Mouse (Mus musculus): Measurements from ENCODE around the gene Slc44a4. TPM values are rescaled to one million over a fixed set of nuclear protein-coding genes. Genes with fewer than 3 reads are reported as not detected.

Gene Slc44a4
- total RNA-seq, 2 experiments from 2014 or later: 0.14 to 0.30 TPM

- intact Hi-C loops (cut with DNase I): no loop called here
Measured at GRCm38 (mm10) chr17:34977000-34977399, 62.7 kb downstream of the Slc44a4 start.

GRCm38 (mm10) chr17:34978239-34978638 lies 64.0 kb downstream of the Slc44a4 start:
- DNase-seq (ENCODE audit: extremely low spot score in 1 of 2, low spot score in 2 of 2): no peak
- intact Hi-C loops (cut with DNase I): no loop called here

More at GRCm38 (mm10) chr17:34977000-34977399, 62.7 kb downstream of the Slc44a4 start:
- no peak for DNase-seq (ENCODE audit: extremely low spot score in 1 of 2, low spot score in 2 of 2)

DNA sequence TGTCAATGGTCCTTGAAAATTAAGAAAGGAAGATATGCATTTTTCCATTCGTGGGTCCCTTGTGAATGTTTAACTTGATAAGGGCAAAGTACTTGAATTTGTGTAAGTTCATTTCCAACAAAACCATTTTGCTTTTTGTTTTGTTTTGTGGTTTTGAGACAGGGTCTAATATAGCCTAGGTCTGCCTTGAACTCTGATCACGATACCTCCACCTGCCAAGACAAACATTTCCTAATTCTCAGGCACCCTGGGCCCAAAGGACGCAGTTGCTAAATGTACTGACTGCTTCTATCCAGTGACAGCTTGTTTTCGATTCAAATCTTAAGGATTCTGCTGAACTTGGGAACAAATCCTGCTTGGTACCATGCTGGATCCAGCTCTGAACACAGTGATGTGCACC lies 65.4 kb downstream of the Slc44a4 start:
- DNase-seq (ENCODE audit: extremely low spot score in 1 of 2, low spot score in 2 of 2): no peak
- intact Hi-C loops (cut with DNase I): no loop called here

Other genes starting within 250 kb of the Slc44a4 start
- gene Tnxb, start 243.9 kb upstream of the Slc44a4 start, total RNA-seq (2021): 1 to 10 TPM; 1.7 to 1.8 TPM
- gene C4b, start 170.6 kb upstream of the Slc44a4 start, total RNA-seq (2021): 1 to 10 TPM; 6.7 to 7.4 TPM
- not detected for gene Cyp21a1, start 109.9 kb upstream of the Slc44a4 start, total RNA-seq (2021)
- gene Stk19, start 77.5 kb upstream of the Slc44a4 start, total RNA-seq (2021): 10 to 100 TPM; 57.4 to 69.4 TPM
- gene Dxo, start 77.4 kb upstream of the Slc44a4 start, total RNA-seq (2021): 10 to 100 TPM; 31.2 to 33.1 TPM
- 10 to 100 TPM; 66.7 to 78.0 TPM for gene Skiv2l, start 64.3 kb upstream of the Slc44a4 start, total RNA-seq (2021)
- 10 to 100 TPM; 28.1 to 28.4 TPM for gene Nelfe, start 64.1 kb upstream of the Slc44a4 start, total RNA-seq (2021)
- under 1 TPM; 0.51 to 0.62 TPM for gene Cfb, start 51.9 kb upstream of the Slc44a4 start, total RNA-seq (2021)
- 1 to 10 TPM; 6.3 to 6.8 TPM for gene Zbtb12, start 35.0 kb upstream of the Slc44a4 start, total RNA-seq (2021)
- gene Gm20547, start 32.4 kb upstream of the Slc44a4 start, total RNA-seq (2021): not detected
- 1 to 10 TPM; 2.1 to 2.9 TPM for gene C2, start 16.2 kb upstream of the Slc44a4 start, total RNA-seq (2021)
- gene Ehmt2, start 16.0 kb upstream of the Slc44a4 start, total RNA-seq (2021): 100 to 1,000 TPM; 174 to 181 TPM
- gene Neu1, start 16.8 kb downstream of the Slc44a4 start, total RNA-seq (2021): 10 to 100 TPM; 23.8 to 27.3 TPM
- gene Hspa1b, start 44.8 kb downstream of the Slc44a4 start, total RNA-seq (2021): 1 to 10 TPM; 1.2 to 2.0 TPM
- gene Gm20481, start 55.4 kb downstream of the Slc44a4 start, total RNA-seq (2021): not detected
- 1 to 10 TPM; 3.0 to 5.4 TPM for gene Hspa1a, start 57.7 kb downstream of the Slc44a4 start, total RNA-seq (2021)
- gene Hspa1l, start 58.2 kb downstream of the Slc44a4 start, total RNA-seq (2021): under 1 TPM in 1 of 2 experiments, not detected in 1; 0.20 TPM
- gene Lsm2, start 67.4 kb downstream of the Slc44a4 start, total RNA-seq (2021): 10 to 100 TPM; 25.4 to 27.2 TPM
- 10 to 100 TPM; 55.1 to 56.7 TPM for gene Vars, start 86.5 kb downstream of the Slc44a4 start, total RNA-seq (2021)
- gene Vwa7, start 102.1 kb downstream of the Slc44a4 start, total RNA-seq (2021): under 1 TPM; 0.18 to 0.19 TPM
- gene Sapcd1, start 113.5 kb downstream of the Slc44a4 start, total RNA-seq (2021): 1 to 10 TPM in 1 of 2 experiments, under 1 TPM in 1; 0.83 to 1.0 TPM
- under 1 TPM; 0.81 to 0.97 TPM for gene Msh5, start 132.3 kb downstream of the Slc44a4 start, total RNA-seq (2021)
- gene Clic1, start 135.5 kb downstream of the Slc44a4 start, total RNA-seq (2021): 10 to 100 TPM; 14.3 to 15.8 TPM
- gene Ddah2, start 144.6 kb downstream of the Slc44a4 start, total RNA-seq (2021): 10 to 100 TPM; 26.3 to 31.1 TPM
- not detected for gene Ly6g6c, start 150.9 kb downstream of the Slc44a4 start, total RNA-seq (2021)
- not detected for gene Mpig6b, start 151.7 kb downstream of the Slc44a4 start, total RNA-seq (2021)
- gene Ly6g6e, start 162.4 kb downstream of the Slc44a4 start, total RNA-seq (2021): 1 to 10 TPM; 1.6 to 2.3 TPM
- 1 to 10 TPM in 1 of 2 experiments, not detected in 1; 1.1 TPM for gene Ly6g6d, start 163.6 kb downstream of the Slc44a4 start, total RNA-seq (2021)
- not detected for gene Ly6g6f, start 171.1 kb downstream of the Slc44a4 start, total RNA-seq (2021)
- 10 to 100 TPM; 84.4 to 91.5 TPM for gene Abhd16a, start 174.8 kb downstream of the Slc44a4 start, total RNA-seq (2021)
- not detected for gene Ly6g5c, start 193.8 kb downstream of the Slc44a4 start, total RNA-seq (2021)
- gene Ly6g5b, start 201.0 kb downstream of the Slc44a4 start, total RNA-seq (2021): under 1 TPM; 0.58 to 0.81 TPM
- gene Gpank1, start 207.0 kb downstream of the Slc44a4 start, total RNA-seq (2021): 10 to 100 TPM; 13.2 to 17.7 TPM
- gene Csnk2b, start 207.6 kb downstream of the Slc44a4 start, total RNA-seq (2021): 100 to 1,000 TPM; 196 to 210 TPM
- gene D17H6S53E, start 211.9 kb downstream of the Slc44a4 start, total RNA-seq (2021): 10 to 100 TPM; 23.8 to 24.6 TPM
- gene Apom, start 217.6 kb downstream of the Slc44a4 start, total RNA-seq (2021): under 1 TPM in 1 of 2 experiments, not detected in 1; 0.34 TPM
- gene Bag6, start 220.7 kb downstream of the Slc44a4 start, total RNA-seq (2021): 100 to 1,000 TPM; 297 to 299 TPM